Mouse (Mus musculus) heart, embryonic 16.5 days (tissue): Measurements from ENCODE around the gene Lancl3. TPM values are rescaled to one million over a fixed set of nuclear protein-coding genes. Genes with fewer than 3 reads are reported as not detected.

Experiments
- polyA plus RNA-seq: library from polyadenylated mRNA; unstranded; fragments of >200 nt; fragmentation: Nextera tagmentation; extraction: Ambion mirVana; gene quantifications from 2 replicates; pipeline ENCODE4 v1.2.1, GENCODE M21; 2015

Lancl3 gene
- polyA plus RNA-seq, 1 experiment from 2014 or later, result 3.4 TPM

Other genes starting within 250 kb of the Lancl3 start
- gene Fthl17b, start 236.9 kb upstream of the Lancl3 start, polyA plus RNA-seq, result not detected in 2 replicates
- not detected in 2 replicates for gene Fthl17c, start 223.3 kb upstream of the Lancl3 start, polyA plus RNA-seq
- gene Fthl17d, start 213.1 kb upstream of the Lancl3 start, polyA plus RNA-seq, result not detected in 2 replicates
- gene Fthl17e, start 166.4 kb upstream of the Lancl3 start, polyA plus RNA-seq, result not detected in 2 replicates
- gene Fthl17f, start 136.9 kb upstream of the Lancl3 start, polyA plus RNA-seq, result not detected in 2 replicates
- gene 4930402K13Rik, start 95.3 kb upstream of the Lancl3 start, polyA plus RNA-seq, result not detected in 2 replicates
- gene Gm14862, start 57.0 kb downstream of the Lancl3 start, polyA plus RNA-seq, result not detected in 2 replicates
- gene Xk, start 72.9 kb downstream of the Lancl3 start, polyA plus RNA-seq, result 3.0 and 3.2 TPM in 2 replicates
- gene H2al1m, start 83.9 kb downstream of the Lancl3 start, polyA plus RNA-seq, result not detected in 2 replicates
- gene H2al1k, start 150.7 kb downstream of the Lancl3 start, polyA plus RNA-seq, result not detected in 2 replicates